Mouse (Mus musculus) Patski (cell line): ENCODE measurements around the gene Dpysl5. TPM values are rescaled to one million over a fixed set of nuclear protein-coding genes. Genes with fewer than 3 reads are reported as not detected.

Source experiments
- ATAC-seq: fragments of 100-300 bp; one replicate; pipeline ENCODE4 v1.8.0; 2021
- CTCF ChIA-PET: fragments of 350-600 bp; sonication (Branson Sonifier 250); formaldehyde crosslinking; loops from one replicate; lab custom pipeline; 2022; ENCODE audit warnings: inconsistent platforms; lab: Charles Lee
- POLR2A ChIA-PET: fragments of 350-600 bp; sonication (Branson Sonifier 250); formaldehyde crosslinking; loops from one replicate; lab custom pipeline; 2022; ENCODE audit warnings: antibody characterized with exemption, inconsistent platforms; lab: Charles Lee
- DNase-seq: peaks from one replicate; pipeline ENCODE4 v3.0.0-alpha.2; 2011; ENCODE audit warnings: low read depth, low spot score
- H3K27me3 ChIP-seq: fragments of 371-371 bp; one replicate; pipeline ENCODE4 v1.5.1; 2021
- CTCF ChIP-seq: fragments of 100-300 bp; IDR thresholded peaks from one replicate; pipeline ENCODE4 v1.5.1; 2021
- in situ Hi-C: fragments of 300-500 bp; cut with MboI; formaldehyde crosslinking; loops from 3 replicates; pipeline ENCODE4 v1.11.1; 2018; ENCODE audit warnings: low pct_unique_long_range_greater_than_20kb, mixed read lengths
- polyA plus RNA-seq: library from polyadenylated mRNA; unstranded; gene quantifications from one replicate; pipeline ENCODE4 v1.2.3, GENCODE M21; 2021

The Dpysl5 gene
- polyA plus RNA-seq, 1 experiment from 2014 or later, result 0.31 TPM

DNA sequence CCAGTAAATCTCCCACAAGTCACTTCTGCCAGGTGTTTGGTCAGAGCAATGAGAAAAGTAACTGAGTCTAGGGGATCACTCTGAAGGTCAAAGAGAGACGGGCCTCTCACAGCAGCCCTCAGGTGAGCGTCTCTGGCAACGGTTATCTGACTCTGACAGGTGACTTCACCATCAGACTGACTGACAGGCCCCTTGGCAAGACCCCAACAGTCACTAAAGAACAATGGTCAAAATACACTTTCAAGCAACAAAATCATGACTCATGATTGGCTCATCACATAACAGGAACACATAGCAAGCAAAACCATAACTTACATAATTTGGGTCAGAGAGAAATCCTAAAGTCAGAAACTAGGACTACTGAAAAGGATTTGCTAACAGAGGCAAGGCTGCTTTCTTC is 9.5 kb upstream of the Dpysl5 start:
- in situ Hi-C loops, result loop anchor here (10.0 kb wide), 1 partner anchor 303 kb away; no protein-coding TSS in a partner anchor
- peaks cover 27% of the 10 kb centered on the region for H3K27me3 ChIP-seq
- ChIA-PET CTCF (interaction anchor here (0.9 kb wide), 1 partner anchor 15 kb away, joined by 5 read pairs; no protein-coding TSS in a partner anchor), POLR2A (interaction anchor here (0.6 kb wide), 1 partner anchor 105 kb away, joined by 3 read pairs; no protein-coding TSS in a partner anchor)
- no peak for ATAC-seq
- DNase-seq, result no peak
- no peak for TF ChIP-seq CTCF

DNA sequence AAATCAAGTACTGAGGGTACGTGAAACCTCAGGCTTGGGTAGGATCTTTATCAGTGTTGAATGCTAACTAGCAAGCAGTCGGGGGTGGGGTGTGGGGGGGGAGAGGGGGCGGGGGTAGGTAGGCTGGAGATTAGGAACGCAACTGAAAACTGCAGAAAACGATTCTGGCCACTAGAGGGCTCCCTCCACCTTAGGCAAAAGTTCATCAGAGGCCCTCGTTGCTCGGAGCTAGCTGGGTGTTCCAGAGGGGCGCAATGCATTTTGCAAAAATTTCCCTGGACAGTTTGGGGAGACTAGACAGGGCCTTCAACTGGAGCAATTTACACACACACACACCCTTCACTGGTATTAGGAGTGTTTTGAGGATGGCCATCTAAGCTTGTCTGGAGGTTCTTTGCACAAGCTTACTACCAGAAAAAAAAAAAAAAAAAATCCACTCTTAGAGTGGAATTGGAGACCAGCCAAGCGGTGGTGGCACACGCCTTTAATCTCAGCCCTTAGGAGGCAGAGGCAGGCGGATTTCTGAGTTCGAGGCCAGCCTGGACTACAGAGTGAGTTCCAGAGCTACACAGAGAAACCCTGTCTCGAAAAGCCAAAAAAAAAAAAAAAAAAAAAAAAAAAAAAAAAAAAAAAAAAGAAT is 1.5 kb upstream of the Dpysl5 start:
- DNase-seq (peak; percentile 10), ATAC-seq (no peak)
- peak; percentile 81 for TF ChIP-seq CTCF
- peaks cover 52% of the 10 kb centered on the region for H3K27me3 ChIP-seq
- in situ Hi-C loops, result loop anchor here (5.0 to 10.0 kb wide), 3 partner anchors 67 to 295 kb away; partner anchors contain the start of gene Emilin1
- POLR2A ChIA-PET, result interaction anchor here (0.6 to 1.2 kb wide), 2 partner anchors 12 to 32 kb away, joined by 3 to 4 read pairs; no protein-coding TSS in a partner anchor
- CTCF ChIA-PET, result interaction anchor here (0.9 to 5.1 kb wide), 9 partner anchors 36 to 87 kb away, joined by 3 to 27 read pairs (median 3); no protein-coding TSS in a partner anchor

DNA sequence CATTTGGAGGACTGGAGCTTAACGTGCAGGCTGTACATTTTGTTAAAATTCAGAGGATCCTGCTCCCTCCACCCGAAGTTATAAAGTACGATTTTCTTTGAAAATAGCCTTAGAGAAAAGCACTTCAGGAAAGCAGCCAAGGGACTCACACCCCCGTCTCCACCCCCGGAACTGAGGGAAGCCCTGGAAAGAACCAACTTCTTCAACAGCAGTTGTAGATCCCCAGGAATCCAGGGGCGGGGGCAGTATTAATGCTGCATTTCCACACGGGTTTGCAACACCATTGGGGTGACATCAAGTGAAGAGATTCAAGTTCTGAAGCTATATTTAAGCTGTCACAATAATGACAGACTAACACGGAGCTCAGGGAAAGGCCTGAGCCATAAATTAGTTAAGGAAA is 878 bp upstream of the Dpysl5 start:
- no peak for DNase-seq
- TF ChIP-seq CTCF, result no peak
- peaks cover 52% of the 10 kb centered on the region for H3K27me3 ChIP-seq
- POLR2A ChIA-PET, result no interaction called here
- in situ Hi-C loops, result loop anchor here (5.0 to 10.0 kb wide), 2 partner anchors 67 to 204 kb away; partner anchors contain the start of gene Emilin1
- no peak for ATAC-seq
- CTCF ChIA-PET, result interaction anchor here (1.0 to 5.1 kb wide), 7 partner anchors 35 to 87 kb away, joined by 3 to 27 read pairs (median 3); no protein-coding TSS in a partner anchor

DNA sequence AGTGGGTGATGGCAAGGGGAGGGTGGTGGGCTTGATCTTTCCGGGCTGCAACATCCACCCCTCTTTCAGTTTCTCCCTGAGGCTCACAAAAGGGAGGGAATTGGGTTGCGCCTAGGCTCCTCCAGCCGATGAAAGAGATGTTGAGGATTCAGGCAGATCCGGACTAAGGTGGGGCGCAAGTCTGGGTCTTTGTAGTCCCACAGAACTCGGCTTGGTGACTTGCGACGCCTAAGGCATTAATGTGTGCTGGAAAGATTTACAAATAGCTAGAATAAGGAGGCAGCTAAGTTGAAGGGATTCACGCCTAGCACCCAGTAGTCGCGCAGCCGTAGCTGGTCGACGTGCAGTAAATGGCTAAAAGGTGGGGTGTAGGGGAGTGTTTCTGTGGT is 632 bp downstream of the Dpysl5 start:
- POLR2A ChIA-PET, result interaction anchor here (0.7 kb wide), 1 partner anchor 70 kb away, joined by 3 read pairs; no protein-coding TSS in a partner anchor
- no peak for DNase-seq
- TF ChIP-seq CTCF, result no peak
- ATAC-seq, result no peak
- in situ Hi-C loops, result loop anchor here (5.0 to 10.0 kb wide), 2 partner anchors 65 to 203 kb away; partner anchors contain the start of gene Emilin1
- CTCF ChIA-PET, result interaction anchor here (1.4 to 5.1 kb wide), 2 partner anchors 63 to 85 kb away, joined by 6 to 27 read pairs; no protein-coding TSS in a partner anchor
- peaks cover 55% of the 10 kb centered on the region for H3K27me3 ChIP-seq

DNA sequence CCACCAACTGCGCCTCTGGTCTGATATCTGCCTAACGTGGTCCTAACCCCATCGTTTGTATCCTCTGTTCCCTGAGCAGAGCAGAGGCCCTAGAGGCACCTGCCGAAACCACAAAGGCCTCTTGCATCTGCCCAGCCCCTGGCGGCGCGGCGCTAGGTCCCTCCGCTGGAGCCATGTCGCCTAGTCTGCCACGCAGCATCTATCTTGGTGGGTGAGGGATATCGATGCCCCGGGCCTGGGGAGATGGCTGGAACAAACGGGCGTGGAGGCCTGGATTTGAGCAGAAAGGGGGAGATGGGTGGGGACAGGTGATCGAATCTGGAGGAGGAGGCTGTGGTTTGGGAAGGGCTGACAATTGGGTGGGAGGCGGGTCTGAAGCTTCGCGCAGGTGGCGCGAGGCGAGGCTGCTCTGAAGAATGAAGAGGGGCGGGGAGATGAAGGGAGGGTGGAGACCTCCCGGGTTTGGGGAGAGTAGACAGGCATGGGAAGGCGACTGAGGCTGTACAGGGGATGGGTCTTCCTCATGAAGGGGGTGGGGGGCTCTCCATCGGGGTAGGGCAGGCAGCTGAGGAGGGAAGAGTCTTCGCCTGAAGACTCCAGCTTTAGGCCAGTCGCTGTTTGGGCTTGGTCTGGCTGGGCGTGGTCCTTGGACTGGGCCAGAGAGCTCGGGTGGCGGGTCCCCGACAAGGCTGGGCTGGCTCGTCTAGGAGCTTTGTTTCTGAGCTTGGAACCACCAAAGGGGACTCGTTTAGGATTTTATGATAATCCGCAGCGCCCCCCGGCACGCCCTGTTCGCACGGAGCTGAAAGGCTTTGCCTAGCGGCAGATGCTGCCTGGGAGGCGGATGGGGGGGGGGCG is 1.3 kb downstream of the Dpysl5 start:
- CTCF ChIA-PET, result interaction anchor here (1.4 to 5.1 kb wide), 2 partner anchors 62 to 85 kb away, joined by 6 to 27 read pairs; no protein-coding TSS in a partner anchor
- in situ Hi-C loops, result loop anchor here (5.0 to 10.0 kb wide), 2 partner anchors 65 to 202 kb away; partner anchors contain the start of gene Emilin1
- DNase-seq, result no peak
- no peak for TF ChIP-seq CTCF
- POLR2A ChIA-PET, result no interaction called here
- H3K27me3 ChIP-seq, result peaks cover 57% of the 10 kb centered on the region
- no peak for ATAC-seq

DNA sequence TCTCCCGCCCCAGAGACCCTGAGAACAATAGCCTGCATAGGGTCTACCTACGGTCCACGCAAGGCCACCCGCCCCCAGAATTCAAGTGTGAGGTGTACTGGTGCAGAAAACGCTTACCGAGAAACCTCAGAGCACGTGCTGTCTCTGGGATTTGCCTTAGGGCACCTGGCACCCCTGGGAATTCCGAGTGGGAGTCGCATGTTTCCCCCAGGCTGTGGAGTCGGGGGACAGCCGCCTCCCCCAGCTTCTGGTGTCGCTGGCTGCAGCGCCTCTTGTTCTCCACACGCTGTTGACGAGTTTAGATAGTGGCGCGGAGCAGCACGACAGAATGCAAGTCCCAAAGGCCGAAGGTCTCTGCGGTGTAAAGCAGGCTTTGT is 1.9 kb downstream of the Dpysl5 start:
- CTCF ChIA-PET, result interaction anchor here (1.5 to 5.1 kb wide), 2 partner anchors 62 to 84 kb away, joined by 3 to 27 read pairs; no protein-coding TSS in a partner anchor
- DNase-seq, result no peak
- in situ Hi-C loops, result loop anchor here (5.0 to 10.0 kb wide), 2 partner anchors 64 to 202 kb away; partner anchors contain the start of gene Emilin1
- POLR2A ChIA-PET, result no interaction called here
- TF ChIP-seq CTCF, result no peak
- H3K27me3 ChIP-seq, result peaks cover 62% of the 10 kb centered on the region
- no peak for ATAC-seq

DNA sequence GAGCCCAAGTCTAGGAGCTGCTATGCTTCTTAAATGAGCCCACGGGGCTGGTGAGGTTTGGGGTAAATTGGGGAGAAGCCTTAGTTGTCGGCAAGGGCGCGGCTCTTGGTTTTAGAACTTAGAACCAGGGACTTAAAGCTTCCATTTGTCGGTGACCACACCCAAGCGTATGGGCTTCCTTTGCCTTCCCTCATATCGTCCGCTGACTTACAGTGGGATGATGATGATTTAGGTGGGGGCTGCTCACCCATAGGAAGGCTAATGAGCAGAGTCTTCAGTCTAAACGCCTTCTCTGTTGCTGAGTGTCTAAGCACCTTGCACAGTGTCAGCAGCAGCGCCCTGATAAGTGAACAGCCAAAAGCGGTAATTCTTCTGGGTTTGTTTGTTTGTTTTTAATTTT is 2.3 kb downstream of the Dpysl5 start:
- ChIA-PET CTCF (interaction anchor here (1.5 kb wide), 1 partner anchor 61 kb away, joined by 3 read pairs; no protein-coding TSS in a partner anchor), POLR2A (no interaction called here)
- in situ Hi-C loops, result loop anchor here (5.0 to 10.0 kb wide), 2 partner anchors 64 to 201 kb away; partner anchors contain the start of gene Emilin1
- peaks cover 65% of the 10 kb centered on the region for H3K27me3 ChIP-seq
- DNase-seq (no peak), ATAC-seq (no peak)
- no peak for TF ChIP-seq CTCF

DNA sequence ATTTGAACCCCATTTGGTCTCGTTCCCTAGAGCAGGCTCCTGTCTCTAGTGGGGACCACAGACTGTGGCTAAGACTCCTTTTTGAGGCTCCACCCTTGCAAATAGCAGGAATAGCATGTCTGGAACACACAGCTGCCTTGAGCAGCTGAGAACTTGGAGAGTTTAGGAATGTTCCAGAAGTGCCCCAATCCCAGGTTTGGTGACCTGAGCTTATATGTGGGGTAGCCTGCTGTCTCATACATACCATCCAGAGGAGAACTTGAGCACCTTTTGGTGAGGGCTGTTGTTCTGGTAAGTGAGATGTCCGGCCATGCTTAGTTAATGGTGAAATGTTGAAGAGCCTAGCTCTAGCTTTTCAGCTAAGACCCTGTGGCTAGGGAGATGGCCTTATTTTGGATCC is 4.9 kb downstream of the Dpysl5 start:
- ATAC-seq, result no peak
- in situ Hi-C loops, result loop anchor here (10.0 kb wide), 1 partner anchor 198 kb away; the partner anchor contains the start of gene Emilin1
- TF ChIP-seq CTCF, result no peak
- ChIA-PET CTCF (interaction anchor here (1.3 kb wide), 1 partner anchor 59 kb away, joined by 5 read pairs; no protein-coding TSS in a partner anchor), POLR2A (no interaction called here)
- DNase-seq, result no peak
- H3K27me3 ChIP-seq, result peaks cover 53% of the 10 kb centered on the region

DNA sequence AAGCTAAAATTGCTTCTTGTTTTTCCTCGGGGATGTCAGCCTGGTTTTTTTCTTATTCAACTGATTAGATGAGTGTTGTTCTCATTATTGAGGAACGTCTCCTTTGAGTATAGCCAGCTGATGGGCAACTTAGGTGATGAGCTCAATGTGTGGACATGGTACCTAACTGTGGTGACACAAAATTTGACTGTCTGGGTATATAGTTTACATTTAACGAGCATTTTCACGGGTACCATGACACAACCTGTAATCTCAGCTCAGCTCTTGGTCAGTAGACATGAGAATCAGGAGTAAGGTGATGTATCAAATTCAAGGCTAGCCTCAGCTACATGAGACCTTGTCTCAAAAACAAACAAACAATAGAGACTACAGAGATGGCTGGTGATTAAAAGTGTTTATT is 6.1 kb downstream of the Dpysl5 start:
- POLR2A ChIA-PET, result no interaction called here
- DNase-seq, result no peak
- peaks cover 44% of the 10 kb centered on the region for H3K27me3 ChIP-seq
- no peak for ATAC-seq
- TF ChIP-seq CTCF, result no peak
- CTCF ChIA-PET, result interaction anchor here (1.0 to 1.6 kb wide), 2 partner anchors 10 to 11 kb away, joined by 3 to 4 read pairs; no protein-coding TSS in a partner anchor
- in situ Hi-C loops, result loop anchor here (10.0 kb wide), 1 partner anchor 197 kb away; the partner anchor contains the start of gene Emilin1
